Mouse (Mus musculus) E14TG2a.4 (cell line): ENCODE results near the gene Bpifa5.

Experiments
- CTCF ChIP-seq: conservative IDR thresholded peaks from 2 replicates; pipeline ENCODE4 v1.5.1; 2014; ENCODE audit warnings: low read length
- NANOG ChIP-seq: IDR thresholded peaks from 2 replicates; pipeline ENCODE4 v1.6.1; 2014; ENCODE audit warnings: borderline replicate concordance, low read length, mixed read lengths
- POU5F1 ChIP-seq: IDR thresholded peaks from 2 replicates; pipeline ENCODE4 v1.6.1; 2014; ENCODE audit warnings: low read length, borderline replicate concordance

GRCm38 (mm10) chr2:154162307-154162706, at the start of gene Bpifa5:
- no peak for TF ChIP-seq CTCF
- no peak for TF ChIP-seq NANOG
- no peak for TF ChIP-seq POU5F1
